Mouse (Mus musculus): ENCODE data around the gene Ctrc. TPM values are rescaled to one million over a fixed set of nuclear protein-coding genes. Genes with fewer than 3 reads are reported as not detected.

The Ctrc gene
- total RNA-seq (2014; fragmentation: Nextera tagmentation) (not detected in 2 replicates), total RNA-seq (2017) (not detected in 2 replicates), polyA plus RNA-seq (2012) (not detected in 2 replicates)

- Histone ChIP-seq H3K9me3 (replicated peaks) (no peaks in the 10 kb centered on the region), H3K4me3 (ENCODE audit: low read depth, low read length) (no peak within 1 kb of the TSS), H3K4me1 (ENCODE audit: insufficient read depth, low read depth, low read length) (no peaks in the 10 kb centered on the region; the same call in 1 of the 2 replicates), H3K27me3 (ENCODE audit: insufficient read depth, low read length) (peaks cover 23% of the 10 kb centered on the region), H3K36me3 (replicated peaks) (no peaks in the 10 kb centered on the region)
- no peak for TF ChIP-seq GATA2 (IDR thresholded peaks at IDR 0.05; ENCODE audit: borderline replicate concordance, low read depth, low read length)
- TF ChIP-seq POLR2AphosphoS5 (IDR thresholded peaks at IDR 0.05; ENCODE audit: insufficient replicate concordance, low read depth, low read length), result no peak
- TF ChIP-seq GATA1 (IDR thresholded peaks at IDR 0.05; ENCODE audit: borderline replicate concordance, low read length), result no peak
- TF ChIP-seq CTCF (IDR thresholded peaks at IDR 0.05; ENCODE audit: low read depth, low read length), result no peak
- no peak for TF ChIP-seq TAL1 (conservative IDR thresholded peaks at IDR 0.05; ENCODE audit: low read depth, low read length)
- ATAC-seq (ENCODE audit: extremely low read depth, insufficient number of reproducible peaks, low FRiP score, poor library complexity, severe bottlenecking) (no peak), DNase-seq (ENCODE audit: low spot score) (no peak)
These were observed at the start of gene Ctrc for GRCm38 (mm10) chr4:141845999-141846398. TSS of gene Ctrc (minus strand) at chr4:141846359.

DNA sequence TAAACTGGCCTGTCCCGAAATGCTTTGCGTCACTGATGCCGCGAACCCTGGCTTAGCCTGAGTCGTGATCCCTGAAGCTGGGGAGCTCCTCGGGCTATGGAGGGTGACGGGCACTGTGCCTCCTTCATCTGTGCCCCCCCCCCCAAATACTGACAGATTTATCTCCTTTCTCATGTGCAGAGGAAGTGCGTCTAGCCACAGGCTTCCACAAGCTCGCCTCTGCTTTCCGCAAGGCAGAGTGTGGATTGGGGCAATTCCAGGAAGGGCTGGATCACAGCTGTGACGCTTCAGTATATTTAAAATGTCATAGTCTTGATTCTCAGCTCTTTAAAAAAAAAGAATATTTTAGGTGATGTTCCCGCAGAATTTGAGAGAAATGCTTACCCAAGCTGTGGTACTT lies 49.6 kb upstream of the Ctrc start:
- H3K36me3 ChIP-seq (replicated peaks), result no peaks in the 10 kb centered on the region
- no peak overlapping the region for H3K4me3 ChIP-seq (ENCODE audit: low read depth, low read length)
- no peak for ATAC-seq (ENCODE audit: extremely low read depth, insufficient number of reproducible peaks, low FRiP score, poor library complexity, severe bottlenecking)

DNA sequence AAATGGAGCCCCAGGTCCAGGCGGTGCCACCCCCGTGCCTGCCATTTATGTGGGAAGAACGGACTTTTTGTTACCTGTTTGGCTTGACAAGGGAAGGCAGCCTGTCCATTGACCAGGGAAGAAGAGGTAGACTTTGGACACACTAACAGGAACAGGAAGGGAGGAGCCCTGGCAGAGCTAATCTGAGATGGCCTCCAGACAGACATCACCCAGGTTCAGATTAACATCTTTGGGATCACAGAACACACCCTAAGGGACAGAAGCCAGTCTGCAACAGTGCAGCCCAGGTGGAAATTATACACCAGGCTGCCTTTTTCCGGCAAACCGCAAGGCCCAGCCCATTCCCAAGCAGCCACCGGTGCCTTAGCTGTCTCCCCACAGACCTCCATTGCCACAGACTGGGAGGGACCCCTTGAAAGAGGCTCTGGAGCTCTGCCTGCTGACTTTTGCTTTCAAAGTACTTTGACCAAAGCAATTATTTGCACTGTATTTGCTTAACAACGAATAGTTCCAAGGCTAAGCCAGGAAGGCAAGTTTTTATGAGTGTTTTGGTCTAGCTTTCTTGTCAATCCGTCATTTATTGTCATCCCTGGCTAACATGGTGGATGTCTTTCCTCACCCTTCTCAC lies 47.1 kb upstream of the Ctrc start:
- no peak for ATAC-seq (ENCODE audit: extremely low read depth, insufficient number of reproducible peaks, low FRiP score, poor library complexity, severe bottlenecking)
- Histone ChIP-seq H3K27me3 (ENCODE audit: insufficient read depth, low read length) (peaks cover 13% of the 10 kb centered on the region; the same call in 1 of the 2 replicates), H3K36me3 (replicated peaks) (no peaks in the 10 kb centered on the region), H3K4me3 (ENCODE audit: low read depth, low read length) (no peak overlapping the region), H3K4me1 (ENCODE audit: insufficient read depth, low read depth, low read length) (no peaks in the 10 kb centered on the region), H3K9me3 (replicated peaks) (no peaks in the 10 kb centered on the region)
- TF ChIP-seq GATA2 (IDR thresholded peaks at IDR 0.05; ENCODE audit: borderline replicate concordance, low read depth, low read length) (no peak), GATA1 (IDR thresholded peaks at IDR 0.05; ENCODE audit: borderline replicate concordance, low read length) (no peak), POLR2AphosphoS5 (IDR thresholded peaks at IDR 0.05; ENCODE audit: insufficient replicate concordance, low read depth, low read length) (no peak), TAL1 (conservative IDR thresholded peaks at IDR 0.05; ENCODE audit: low read depth, low read length) (no peak), CTCF (IDR thresholded peaks at IDR 0.05; ENCODE audit: low read depth, low read length) (no peak)
- DNase-seq (ENCODE audit: low spot score), result no peak

More for the DNA sequence above, 49.6 kb upstream of the Ctrc start:
- DNase-seq (ENCODE audit: low spot score), result no peak
- peaks cover 13% of the 10 kb centered on the region; the same call in 1 of the 2 replicates for H3K27me3 ChIP-seq (ENCODE audit: insufficient read depth, low read length)
- TF ChIP-seq GATA1 (IDR thresholded peaks at IDR 0.05; ENCODE audit: borderline replicate concordance, low read length) (no peak), GATA2 (IDR thresholded peaks at IDR 0.05; ENCODE audit: borderline replicate concordance, low read depth, low read length) (no peak), POLR2AphosphoS5 (IDR thresholded peaks at IDR 0.05; ENCODE audit: insufficient replicate concordance, low read depth, low read length) (no peak), CTCF (IDR thresholded peaks at IDR 0.05; ENCODE audit: low read depth, low read length) (no peak), TAL1 (conservative IDR thresholded peaks at IDR 0.05; ENCODE audit: low read depth, low read length) (no peak)
- no peaks in the 10 kb centered on the region for H3K4me1 ChIP-seq (ENCODE audit: insufficient read depth, low read depth, low read length)
- H3K9me3 ChIP-seq (replicated peaks), result no peaks in the 10 kb centered on the region

DNA sequence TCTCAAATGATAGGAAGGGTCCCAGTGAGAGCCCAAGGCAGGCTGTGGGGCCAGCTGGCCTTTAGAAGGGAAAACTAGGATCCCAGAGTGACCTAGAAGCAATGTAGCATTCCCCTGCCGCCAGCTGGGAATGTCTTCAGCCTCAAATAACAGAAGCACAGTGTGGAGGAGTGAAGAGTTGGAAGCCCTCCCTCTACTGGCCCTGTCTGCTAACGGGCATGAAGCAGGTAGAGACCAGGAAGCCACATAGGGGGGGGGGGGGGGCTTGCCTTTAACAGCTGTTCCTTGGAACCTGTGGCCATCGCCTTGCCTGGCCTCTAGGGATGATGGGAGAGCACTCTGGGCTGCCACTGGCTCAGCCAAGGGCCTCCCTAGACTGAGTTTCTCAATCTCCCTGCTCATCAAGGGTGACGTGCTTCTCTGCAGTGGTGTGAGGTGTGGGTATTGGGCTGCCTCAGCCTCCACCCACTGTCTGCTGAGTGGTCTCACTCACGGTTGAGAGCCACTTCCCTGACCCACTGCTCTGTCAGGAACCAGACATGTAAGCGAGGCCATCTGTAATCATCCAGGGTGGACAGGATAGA lies 40.3 kb upstream of the Ctrc start:
- no peaks in the 10 kb centered on the region for H3K9me3 ChIP-seq (replicated peaks)
- peaks cover 22% of the 10 kb centered on the region for H3K27me3 ChIP-seq (ENCODE audit: insufficient read depth, low read length)
- peaks cover 6% of the 10 kb centered on the region; the same call in 1 of the 2 replicates for H3K4me1 ChIP-seq (ENCODE audit: insufficient read depth, low read depth, low read length)
- no peak overlapping the region for H3K4me3 ChIP-seq (ENCODE audit: low read depth, low read length)
- no peak for ATAC-seq (ENCODE audit: extremely low read depth, insufficient number of reproducible peaks, low FRiP score, poor library complexity, severe bottlenecking)
- no peak for TF ChIP-seq TAL1 (conservative IDR thresholded peaks at IDR 0.05; ENCODE audit: low read depth, low read length)
- TF ChIP-seq CTCF (IDR thresholded peaks at IDR 0.05; ENCODE audit: low read depth, low read length), result no peak
- TF ChIP-seq GATA2 (IDR thresholded peaks at IDR 0.05; ENCODE audit: borderline replicate concordance, low read depth, low read length), result no peak
- TF ChIP-seq GATA1 (IDR thresholded peaks at IDR 0.05; ENCODE audit: borderline replicate concordance, low read length), result no peak
- TF ChIP-seq POLR2AphosphoS5 (IDR thresholded peaks at IDR 0.05; ENCODE audit: insufficient replicate concordance, low read depth, low read length), result no peak
- DNase-seq (ENCODE audit: low spot score), result no peak
- H3K36me3 ChIP-seq (replicated peaks), result no peaks in the 10 kb centered on the region

DNA sequence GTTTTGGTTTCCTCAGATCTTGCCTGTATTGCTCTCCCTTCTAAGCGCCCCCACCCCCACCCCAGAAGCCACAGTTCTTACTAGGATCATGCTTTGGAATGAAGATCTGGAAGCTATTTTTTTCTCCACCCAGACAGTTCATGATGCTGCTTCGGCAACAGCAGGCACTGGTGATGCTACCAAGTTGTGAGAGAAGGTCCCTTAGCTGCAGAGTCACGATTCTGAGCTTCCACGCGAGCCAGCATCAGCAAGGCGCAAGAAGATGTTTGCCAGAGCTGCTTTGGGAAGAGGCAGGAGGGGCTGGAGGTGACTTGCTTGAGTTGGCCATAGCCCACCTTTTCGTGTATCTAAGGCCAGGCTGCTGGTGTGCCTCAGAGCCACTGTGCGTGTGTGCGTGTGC lies 39.3 kb upstream of the Ctrc start:
- TF ChIP-seq GATA2 (IDR thresholded peaks at IDR 0.05; ENCODE audit: borderline replicate concordance, low read depth, low read length) (no peak), POLR2AphosphoS5 (IDR thresholded peaks at IDR 0.05; ENCODE audit: insufficient replicate concordance, low read depth, low read length) (no peak)
- no peak for DNase-seq (ENCODE audit: low spot score)
- Histone ChIP-seq H3K4me3 (ENCODE audit: low read depth, low read length) (no peak overlapping the region), H3K27me3 (ENCODE audit: insufficient read depth, low read length) (peaks cover 27% of the 10 kb centered on the region), H3K36me3 (replicated peaks) (no peaks in the 10 kb centered on the region), H3K9me3 (replicated peaks) (no peaks in the 10 kb centered on the region), H3K4me1 (ENCODE audit: insufficient read depth, low read depth, low read length) (peaks cover 6% of the 10 kb centered on the region; the same call in 1 of the 2 replicates)
- no peak for ATAC-seq (ENCODE audit: extremely low read depth, insufficient number of reproducible peaks, low FRiP score, poor library complexity, severe bottlenecking)

DNA sequence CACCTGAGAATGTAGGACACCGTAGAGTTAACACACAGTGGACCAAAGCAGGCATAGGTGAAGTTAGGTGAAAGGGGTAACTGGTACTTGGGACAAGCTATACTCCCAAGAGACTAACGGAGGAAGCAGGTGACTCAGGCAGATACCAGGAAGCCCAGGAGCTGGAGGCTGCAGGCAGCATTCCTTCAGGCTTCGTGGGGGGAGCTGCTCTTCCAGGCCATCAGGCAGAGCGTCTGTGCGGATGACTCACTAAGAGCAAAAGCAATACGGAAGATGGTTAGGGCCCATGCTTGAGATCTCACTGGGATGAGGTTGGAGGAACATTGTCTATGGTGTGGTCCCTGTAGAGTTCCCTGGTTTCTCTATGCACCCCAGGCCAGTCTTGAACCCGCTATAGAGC lies 36.7 kb upstream of the Ctrc start:
- Histone ChIP-seq H3K36me3 (replicated peaks) (no peaks in the 10 kb centered on the region), H3K27me3 (ENCODE audit: insufficient read depth, low read length) (peaks cover 40% of the 10 kb centered on the region), H3K9me3 (replicated peaks) (no peaks in the 10 kb centered on the region), H3K4me3 (ENCODE audit: low read depth, low read length) (no peak overlapping the region), H3K4me1 (ENCODE audit: insufficient read depth, low read depth, low read length) (peaks cover 6% of the 10 kb centered on the region; the same call in 1 of the 2 replicates)
- no peak for TF ChIP-seq TAL1 (conservative IDR thresholded peaks at IDR 0.05; ENCODE audit: low read depth, low read length)
- TF ChIP-seq CTCF (IDR thresholded peaks at IDR 0.05; ENCODE audit: low read depth, low read length), result no peak
- TF ChIP-seq POLR2AphosphoS5 (IDR thresholded peaks at IDR 0.05; ENCODE audit: insufficient replicate concordance, low read depth, low read length), result no peak
- no peak for TF ChIP-seq GATA2 (IDR thresholded peaks at IDR 0.05; ENCODE audit: borderline replicate concordance, low read depth, low read length)
- no peak for TF ChIP-seq GATA1 (IDR thresholded peaks at IDR 0.05; ENCODE audit: borderline replicate concordance, low read length)
- ATAC-seq (ENCODE audit: extremely low read depth, insufficient number of reproducible peaks, low FRiP score, poor library complexity, severe bottlenecking) (no peak), DNase-seq (ENCODE audit: low spot score) (no peak)
